Mouse (Mus musculus) mature B cell (primary cell): ENCODE data around the gene Bcl2l1.

Source experiments
- in situ Hi-C: fragments of 300-500 bp; cut with MboI; formaldehyde crosslinking; loops from 2 replicates; pipeline ENCODE4 v1.14.3; 2019

The Bcl2l1 gene

DNA sequence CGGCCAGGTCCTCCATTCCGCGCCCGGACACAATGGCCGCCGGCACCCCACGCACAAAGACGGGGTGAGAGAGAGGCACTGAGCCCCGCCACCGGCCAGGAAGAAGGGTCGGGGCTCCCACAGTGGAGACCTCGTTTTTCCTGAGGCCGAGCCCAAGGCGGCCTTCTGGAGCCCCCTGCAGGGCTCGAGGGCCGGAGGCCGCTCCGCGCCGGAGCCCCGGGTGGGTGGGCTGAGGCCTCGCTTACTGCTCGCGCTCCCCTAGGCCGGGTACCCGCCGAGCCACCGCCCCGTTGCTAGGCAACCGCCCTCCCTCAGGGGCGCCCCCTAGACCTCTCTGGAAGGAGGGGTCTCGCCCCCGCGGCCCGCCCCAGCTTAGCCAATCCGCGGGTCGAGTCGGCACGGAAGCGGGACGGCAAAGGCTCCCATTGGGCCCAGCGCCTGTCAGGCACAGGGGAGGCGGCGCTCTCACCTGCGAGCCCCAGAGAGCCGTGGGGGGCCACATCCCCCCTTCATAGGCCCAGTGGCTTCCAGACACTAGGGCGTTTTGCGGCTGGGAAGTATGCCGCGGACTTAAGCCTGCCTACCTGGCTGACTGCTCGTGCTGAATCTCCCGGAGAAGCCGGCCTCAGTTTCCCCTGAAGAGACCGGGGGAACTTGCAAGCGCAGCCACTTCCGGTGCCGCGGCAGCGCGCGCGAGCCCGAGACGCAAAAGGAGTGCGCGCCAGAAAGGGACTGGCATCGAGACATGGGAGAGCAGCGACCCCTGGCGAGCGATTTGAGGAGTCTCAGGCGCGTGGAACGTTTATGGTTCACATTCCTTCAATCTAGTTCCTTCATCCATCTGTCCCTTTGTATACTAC, at the start of gene Bcl2l1:
Bcl2l1 (minus strand) TSS at position 710 of the 860 bp plus-strand sequence.
- in situ Hi-C loops = loop anchor here (5.0 kb wide), 1 partner anchor 129 kb away; no protein-coding TSS in a partner anchor

DNA sequence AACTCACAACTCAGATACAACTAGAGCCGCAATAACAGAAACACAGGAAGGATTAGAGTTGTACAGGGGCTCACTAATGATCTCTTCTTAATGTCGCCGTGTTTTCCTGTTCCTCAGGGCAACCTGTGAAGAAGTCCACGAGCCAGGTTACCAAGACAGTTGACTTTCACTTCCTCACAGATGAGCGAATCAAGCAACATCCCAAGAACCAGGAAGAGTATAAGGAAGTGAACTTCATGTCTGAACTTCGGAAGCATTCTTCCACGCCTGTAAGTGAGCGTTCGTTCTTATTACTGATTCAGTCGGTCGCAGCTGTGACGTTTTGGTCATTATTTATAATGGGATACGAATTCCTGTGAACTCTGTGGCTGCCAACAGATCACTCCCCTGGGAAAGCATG, 49.4 kb upstream of the Bcl2l1 start:
- in situ Hi-C loops = no loop called here

DNA sequence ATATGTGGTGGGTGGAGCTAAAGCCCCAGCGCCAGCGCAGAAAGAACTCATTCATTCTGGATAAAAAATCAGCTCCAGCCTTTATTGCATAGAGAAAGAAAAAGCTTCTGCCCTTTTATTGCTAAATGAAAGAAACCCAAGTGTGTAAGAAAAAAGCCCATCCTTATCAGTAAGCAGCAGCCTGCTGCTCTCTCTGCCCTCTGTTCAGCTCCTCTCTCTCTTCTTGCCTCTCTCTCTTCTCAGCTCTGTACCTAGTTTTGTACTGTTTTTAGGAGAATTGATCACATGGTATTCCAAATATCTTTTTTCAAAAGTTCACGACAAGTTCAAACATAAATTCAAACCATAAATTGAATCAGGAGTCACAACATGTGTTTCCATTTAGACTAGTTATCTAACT, 46.7 kb upstream of the Bcl2l1 start:
- in situ Hi-C loops = no loop called here

- in situ Hi-C loops = no loop called here
Observed at GRCm38 (mm10) chr2:152863346-152863745, 31.8 kb upstream of the Bcl2l1 start.

DNA sequence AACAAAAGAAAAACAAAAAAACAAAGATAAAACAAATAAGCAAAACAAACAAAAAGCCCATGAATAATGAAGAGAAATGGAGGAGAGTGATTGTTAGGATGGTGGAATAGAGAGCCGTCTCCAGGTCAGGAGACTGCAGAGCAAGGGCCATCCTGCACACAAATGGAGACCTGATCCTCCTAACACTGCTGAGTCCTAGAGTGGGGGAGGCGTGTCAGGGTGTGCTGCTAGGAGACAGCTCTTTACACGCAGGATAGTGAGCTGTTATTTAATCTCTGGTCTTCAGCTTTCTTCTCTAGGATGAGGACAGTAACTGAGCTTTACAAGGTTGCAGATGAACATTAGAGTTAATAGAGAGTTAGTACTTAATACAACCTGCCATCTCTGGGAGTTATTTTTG, 31.1 kb upstream of the Bcl2l1 start:
- in situ Hi-C loops = no loop called here

- in situ Hi-C loops = no loop called here
Observed at GRCm38 (mm10) chr2:152861891-152862290, 30.4 kb upstream of the Bcl2l1 start.

DNA sequence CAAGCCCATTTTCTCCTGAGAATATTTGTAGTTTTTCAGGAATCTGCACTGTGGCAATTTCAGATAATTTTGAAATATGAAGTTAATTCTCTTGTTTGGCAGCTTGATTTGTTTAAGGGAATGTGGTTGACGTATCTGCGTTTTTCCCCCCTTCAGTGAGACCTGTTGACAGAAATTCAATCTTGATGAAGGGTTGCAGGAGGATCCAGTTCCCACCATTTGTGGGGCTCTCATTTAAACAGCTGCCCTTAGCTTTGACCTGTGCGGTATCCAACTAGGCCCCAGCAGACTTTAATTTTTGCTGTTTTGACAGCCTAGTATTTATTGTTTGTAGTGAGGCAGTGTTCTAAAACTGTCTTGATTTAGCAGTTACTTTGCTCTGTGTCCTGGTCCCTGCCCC, 28.0 kb upstream of the Bcl2l1 start:
- in situ Hi-C loops = no loop called here

DNA sequence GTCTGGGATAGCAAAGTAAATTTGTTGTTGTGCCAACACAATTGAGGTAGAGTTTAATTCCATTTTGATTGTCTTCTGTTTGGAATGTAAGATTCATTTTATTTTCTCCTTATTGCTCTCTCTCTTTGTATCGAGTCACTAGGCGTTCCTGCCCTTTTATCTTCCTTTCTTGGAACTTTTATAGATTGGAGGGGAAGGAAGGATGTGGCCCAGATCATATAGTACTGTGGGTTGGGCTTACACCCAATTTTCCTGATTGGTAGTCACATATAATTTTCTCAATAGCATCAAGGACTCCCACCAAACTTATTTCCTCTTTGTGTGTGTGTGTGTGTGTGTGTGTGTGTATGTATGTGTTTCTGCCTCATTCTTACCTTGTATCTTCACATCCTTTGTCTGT, 16.9 kb upstream of the Bcl2l1 start:
- in situ Hi-C loops = no loop called here

GRCm38 (mm10) chr2:152847815-152848302, 16.3 kb upstream of the Bcl2l1 start, which contains the start of gene Tpx2:
Gene Tpx2, plus strand, starts transcription at chr2:152847964.
- in situ Hi-C loops = no loop called here

DNA sequence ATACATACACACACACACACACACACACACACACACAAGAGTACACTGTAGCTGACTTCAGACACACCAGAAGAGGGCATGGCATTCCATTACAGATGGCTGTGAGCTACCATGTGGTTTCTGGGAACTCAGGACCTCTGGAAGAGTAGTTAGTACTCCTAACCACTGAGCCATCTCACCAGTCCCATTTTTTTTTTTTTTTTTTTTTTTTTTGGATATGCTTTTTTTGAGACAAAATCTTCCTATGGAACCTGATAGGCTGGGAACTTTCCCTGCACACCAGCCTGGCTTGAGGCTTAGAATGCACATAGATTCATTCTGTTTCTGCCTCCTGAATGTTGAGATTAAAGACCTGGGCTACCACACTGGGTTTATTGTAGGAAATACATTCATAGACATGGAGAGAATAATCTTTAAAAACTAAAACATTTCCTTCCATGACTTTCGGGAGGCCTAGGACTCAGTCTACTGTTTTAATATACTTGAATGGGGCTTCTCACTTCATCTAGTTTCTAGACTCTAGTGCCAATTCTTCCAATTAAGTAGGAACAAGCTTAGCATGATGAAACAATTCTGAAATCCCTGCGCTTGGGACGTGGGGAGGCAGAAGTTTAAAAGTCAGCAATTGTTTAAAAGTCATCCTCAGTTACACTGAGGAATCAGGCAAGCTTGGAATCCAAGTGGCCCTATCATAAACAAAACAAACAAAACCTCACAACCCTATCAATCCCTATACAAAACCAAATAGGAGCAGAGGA, 15.7 kb upstream of the Bcl2l1 start:
- in situ Hi-C loops = no loop called here

- in situ Hi-C loops = no loop called here
Observed at GRCm38 (mm10) chr2:152842741-152843140, 11.2 kb upstream of the Bcl2l1 start.

DNA sequence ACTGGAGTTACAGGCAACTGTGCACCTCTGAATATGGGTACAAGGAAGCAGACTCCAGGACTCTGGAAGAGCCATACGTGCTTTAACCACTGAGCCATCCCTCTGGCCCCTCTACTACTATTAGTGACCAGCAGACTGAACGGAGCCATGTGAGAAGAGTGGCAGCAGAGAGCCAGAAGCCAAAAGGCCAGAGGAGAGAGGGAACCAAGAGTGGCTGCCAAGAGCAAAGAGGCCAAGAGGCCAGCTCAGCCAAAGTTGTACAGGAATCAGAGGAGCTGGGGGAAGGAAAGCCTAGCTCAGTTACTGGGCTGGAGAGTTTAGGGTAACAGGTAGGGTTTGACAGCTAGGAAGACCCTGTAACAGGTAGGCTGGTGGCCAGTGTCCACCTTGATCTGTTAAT, 7.7 kb upstream of the Bcl2l1 start:
- in situ Hi-C loops = no loop called here

- in situ Hi-C loops = loop anchor here (5.0 kb wide), 1 partner anchor 128 kb away; no protein-coding TSS in a partner anchor
Observed at GRCm38 (mm10) chr2:152830021-152830921, 1.3 kb downstream of the Bcl2l1 start.

DNA sequence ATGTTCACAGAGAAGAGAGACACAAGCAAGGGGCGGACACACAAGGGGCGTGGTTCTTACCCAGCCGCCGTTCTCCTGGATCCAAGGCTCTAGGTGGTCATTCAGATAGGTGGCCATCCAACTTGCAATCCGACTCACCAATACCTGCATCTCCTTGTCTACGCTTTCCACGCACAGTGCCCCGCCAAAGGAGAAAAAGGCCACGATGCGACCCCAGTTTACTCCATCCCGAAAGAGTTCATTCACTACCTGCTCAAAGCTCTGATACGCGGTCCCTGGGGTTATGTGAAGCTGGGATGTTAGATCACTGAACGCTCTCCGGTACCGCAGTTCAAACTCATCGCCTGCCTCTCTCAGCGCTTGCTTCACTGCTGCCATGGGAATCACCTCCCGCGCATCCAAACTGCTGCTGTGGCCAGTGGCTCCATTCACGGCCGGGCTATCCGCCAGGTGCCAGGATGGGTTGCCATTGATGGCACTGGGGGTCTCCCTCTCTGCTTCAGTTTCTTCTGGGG, 2.1 kb downstream of the Bcl2l1 start:
- in situ Hi-C loops = no loop called here

GRCm38 (mm10) chr2:152828532-152828931, 3.0 kb downstream of the Bcl2l1 start:
- in situ Hi-C loops = no loop called here

DNA sequence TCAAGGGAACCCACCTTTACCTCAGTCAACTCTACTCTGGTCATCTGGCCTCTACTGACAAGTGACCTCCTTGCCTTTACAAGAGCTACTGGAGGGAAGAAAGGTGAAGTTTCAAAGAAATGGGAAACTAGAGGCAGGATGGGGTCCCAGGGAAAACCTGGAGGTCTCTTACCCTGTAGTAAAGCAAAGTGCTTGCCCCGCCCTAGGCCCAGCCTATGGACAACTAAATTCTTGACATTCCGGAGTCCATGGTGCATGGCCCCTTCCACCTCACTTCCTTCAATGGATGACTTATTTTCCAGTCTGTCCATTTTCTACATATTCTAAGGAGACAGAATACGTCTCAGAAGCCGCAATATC, 3.5 kb downstream of the Bcl2l1 start:
- in situ Hi-C loops = no loop called here

DNA sequence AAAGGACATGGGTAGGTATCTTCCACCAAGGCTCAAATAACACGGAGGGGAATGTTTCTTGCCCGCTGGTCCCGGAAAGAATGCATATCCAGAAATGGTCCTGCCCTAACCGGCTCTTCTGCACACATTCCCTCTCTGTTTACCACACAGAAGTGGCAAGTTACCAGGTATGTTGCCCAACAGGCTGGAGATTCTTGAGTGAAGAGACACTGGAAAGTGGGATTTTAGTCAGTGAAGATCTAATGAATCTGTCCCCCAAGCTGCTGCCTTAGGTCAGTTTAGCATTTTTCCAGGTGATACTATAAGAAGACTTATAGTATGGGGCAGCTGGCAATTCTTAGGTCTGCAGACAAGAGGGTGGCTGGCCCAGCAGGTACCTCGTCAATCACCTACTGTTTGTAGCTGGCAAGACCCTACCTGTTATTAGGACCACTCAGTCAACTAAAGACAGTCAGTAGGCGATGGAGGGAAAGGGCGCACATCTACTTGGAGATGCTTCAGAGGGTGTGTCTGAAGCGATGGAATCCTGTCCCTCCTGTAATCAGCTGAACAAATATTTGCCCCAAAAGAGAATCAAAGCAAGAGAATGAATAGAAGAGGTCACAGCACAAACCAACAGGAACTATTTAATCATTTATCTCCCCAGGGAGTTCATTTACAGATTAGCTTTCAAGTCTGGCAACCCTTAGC, 4.1 kb downstream of the Bcl2l1 start:
- in situ Hi-C loops = no loop called here

DNA sequence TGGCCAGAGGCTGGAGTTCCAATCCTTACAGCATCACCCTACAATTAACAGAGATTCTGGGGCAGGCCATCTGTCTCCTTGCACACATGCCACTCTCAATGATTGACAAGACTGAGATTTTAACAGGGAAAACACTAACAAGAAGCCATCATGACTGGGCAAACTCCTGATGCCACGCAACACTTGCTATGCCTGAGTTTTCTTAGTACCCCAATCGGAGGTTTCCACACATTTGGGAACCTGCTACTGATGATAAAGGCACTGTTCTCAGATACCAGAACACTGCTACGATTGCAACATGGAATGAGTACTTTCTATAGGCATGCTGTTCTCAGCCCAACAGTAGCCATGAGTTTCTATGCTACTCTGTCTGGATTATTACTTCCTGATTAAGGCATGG, 5.0 kb downstream of the Bcl2l1 start:
- in situ Hi-C loops = no loop called here

DNA sequence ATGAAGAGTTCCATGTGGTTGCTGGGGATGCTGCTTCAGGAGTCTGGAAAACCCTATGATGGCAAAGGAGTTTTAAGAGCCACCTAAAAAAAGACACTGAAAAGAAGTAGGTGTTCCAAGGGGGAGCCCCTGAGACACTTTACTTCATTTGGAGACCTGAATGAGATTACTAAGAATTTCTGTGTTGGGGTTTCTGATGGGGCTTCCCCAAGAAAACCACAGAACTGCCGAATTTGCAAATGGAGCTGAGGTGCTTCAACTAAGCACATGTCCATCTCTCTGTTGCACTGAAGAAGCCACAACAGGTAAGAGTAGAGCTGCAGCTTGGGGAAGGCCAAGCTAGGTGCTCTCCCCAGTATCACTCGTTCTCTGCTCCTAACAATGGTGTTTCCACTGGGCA, 5.8 kb downstream of the Bcl2l1 start:
- in situ Hi-C loops = no loop called here

DNA sequence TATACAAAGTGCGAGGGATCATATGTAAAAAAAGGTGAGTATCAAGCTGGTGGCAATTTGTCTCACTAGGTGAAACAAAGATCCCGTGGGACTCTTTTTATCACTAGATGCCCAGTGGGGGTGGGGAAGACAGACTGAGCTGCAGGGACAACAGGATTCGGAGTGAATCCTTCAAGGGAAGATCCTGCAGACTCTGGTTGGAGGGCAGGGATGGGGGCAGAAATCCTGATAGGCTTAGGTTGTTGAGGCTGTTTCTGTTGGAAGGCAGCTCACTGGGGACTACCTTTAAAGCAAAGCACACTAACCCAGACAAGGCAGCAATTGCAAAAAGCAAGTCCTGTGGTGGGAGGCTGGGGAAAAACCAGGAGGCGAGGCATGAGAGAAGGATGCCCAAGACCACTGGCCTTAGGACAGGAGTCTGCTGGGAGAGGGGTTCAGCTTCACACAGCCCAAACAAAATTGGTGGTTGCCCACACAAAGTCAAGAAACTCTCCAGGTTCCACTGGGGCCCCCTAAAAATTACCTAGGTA, 6.3 kb downstream of the Bcl2l1 start:
- in situ Hi-C loops = no loop called here
